Mouse (Mus musculus) MEL (cell line): Measurements from ENCODE around the gene Ptpn1.

Experiments
- MAX ChIP-seq: IDR thresholded peaks from 2 replicates; pipeline ENCODE4 v1.6.1; 2011; ENCODE audit warnings: low read length, improper control_type of control experiment
- MXI1 ChIP-seq: IDR thresholded peaks from 2 replicates; pipeline ENCODE4 v1.6.1; 2011; ENCODE audit warnings: mild to moderate bottlenecking, low read depth, low read length, improper control_type of control experiment

DNA sequence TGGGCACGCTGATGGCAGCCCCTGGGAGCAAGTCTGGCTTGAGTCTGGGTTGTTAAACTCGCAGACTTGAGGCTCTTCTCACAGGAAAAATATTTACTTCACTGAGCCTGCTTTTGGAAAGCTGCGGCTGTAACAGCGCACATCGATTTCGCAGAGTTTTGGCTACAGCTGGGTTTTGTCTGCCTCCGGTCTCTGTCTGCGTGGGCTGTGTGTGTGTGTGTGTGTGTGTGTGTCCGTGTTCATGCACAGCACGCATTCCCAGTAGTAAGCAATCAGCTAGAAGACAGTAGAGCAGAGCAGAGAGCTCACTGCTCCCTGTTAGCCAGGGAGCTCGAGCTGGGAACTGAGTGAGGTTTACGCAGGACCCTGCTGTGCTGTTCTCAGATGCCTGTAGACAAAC lies 93.3 kb downstream of the Ptpn1 start:
- TF ChIP-seq MAX (no peak), MXI1 (no peak)
